Mouse (Mus musculus) ZHBTc4 (cell line): ENCODE data around the gene Bcl7b.
"Not testable (repeated sequence)": the region's sequence is repeated elsewhere in the genome, so short reads cannot be mapped to it uniquely, and the experiment has no call there.

ENCODE experiments used
- DNase-seq: peaks from one replicate; pipeline ENCODE4 v3.0.0-alpha.2; 2011; ENCODE audit warnings: low read depth, low spot score

The Bcl7b gene

GRCm38 (mm10) chr5:135208197-135208596 lies 40.1 kb downstream of the Bcl7b start:
- peak; percentile 73 for DNase-seq

GRCm38 (mm10) chr5:135216871-135217270 lies 48.8 kb downstream of the Bcl7b start:
- DNase-seq: no peak

DNA sequence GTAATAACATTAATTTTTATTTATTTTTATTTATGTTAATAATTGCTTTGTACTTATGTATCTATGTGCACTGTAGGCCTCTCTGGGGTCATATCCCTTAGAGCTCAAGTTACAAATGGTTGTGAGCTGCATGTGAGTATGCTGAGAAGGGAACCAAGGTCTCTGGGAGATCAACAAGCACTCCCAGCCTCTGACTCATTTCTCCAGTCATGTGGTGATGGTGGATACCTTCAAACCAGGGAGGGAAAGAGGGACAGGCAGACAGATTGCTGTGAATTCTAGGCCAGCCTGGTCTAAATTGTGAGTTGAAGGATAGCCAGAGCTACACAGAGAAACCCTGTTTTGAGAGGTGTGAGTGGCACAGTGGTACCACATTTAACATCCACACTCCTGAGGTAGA lies 52.9 kb downstream of the Bcl7b start:
- no peak for DNase-seq

DNA sequence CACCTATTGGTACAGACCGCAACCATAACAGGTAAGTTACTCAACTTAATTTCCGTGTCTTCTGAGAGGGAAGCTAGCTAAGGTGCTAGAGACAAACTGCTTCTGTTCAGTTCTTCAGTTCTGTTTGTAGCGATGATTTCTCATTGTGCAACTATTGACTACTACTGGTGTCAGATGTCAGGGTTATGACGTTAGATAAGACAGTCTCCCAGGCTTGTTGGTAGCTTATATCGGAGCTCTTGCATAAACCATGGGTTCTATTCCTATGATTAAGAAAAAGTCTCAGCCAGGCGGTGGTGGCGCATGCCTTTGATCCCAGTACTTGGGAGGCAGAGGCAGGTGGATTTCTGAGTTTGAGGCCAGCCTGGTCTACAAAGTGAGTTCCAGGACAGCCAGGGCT lies 54.0 kb downstream of the Bcl7b start:
- no peak for DNase-seq

GRCm38 (mm10) chr5:135224169-135224568 lies 56.1 kb downstream of the Bcl7b start:
- DNase-seq: no peak

GRCm38 (mm10) chr5:135225879-135226278 lies 57.8 kb downstream of the Bcl7b start:
- not testable (repeated sequence) for DNase-seq

DNA sequence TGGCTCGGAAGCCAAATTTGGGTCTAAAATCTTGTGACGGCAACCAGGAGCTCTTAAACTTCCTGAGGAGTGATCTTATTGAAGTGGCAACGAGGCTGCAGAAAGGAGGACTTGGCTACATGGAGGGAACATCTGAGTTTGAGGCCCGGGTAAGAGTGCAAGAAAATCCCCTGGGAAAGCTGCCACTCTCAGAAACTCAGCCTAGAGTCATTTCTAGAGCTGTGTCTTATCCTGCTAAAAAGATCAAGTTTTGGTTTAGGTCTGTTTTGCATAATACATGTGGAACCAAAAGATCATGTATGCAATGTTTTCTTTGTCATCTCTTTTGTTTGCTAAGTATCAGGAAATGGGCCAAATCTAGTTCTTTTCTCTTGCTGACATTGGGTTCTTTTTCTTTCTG lies 62.1 kb downstream of the Bcl7b start:
- DNase-seq: no peak
